Mouse (Mus musculus) heart, postnatal 0 days (tissue): ENCODE results near the gene Amotl2.

Experiments
- CTCF ChIP-seq: IDR thresholded peaks from 2 replicates; pipeline ENCODE4 v1.5.1; 2016; ENCODE audit warnings: antibody characterized with exemption, control low read depth, low read depth
- EP300 ChIP-seq: IDR thresholded peaks from 2 replicates; pipeline ENCODE4 v1.6.1; 2016; ENCODE audit warnings: antibody characterized with exemption, low read depth

GRCm38 (mm10) chr9:102734739-102735075 is 18.2 kb downstream of the Amotl2 start:
- TF ChIP-seq CTCF (no peak), EP300 (no peak)
